Comparison of ENCODE assay signal across 15 mouse cellular contexts in the genomic region with DNA sequence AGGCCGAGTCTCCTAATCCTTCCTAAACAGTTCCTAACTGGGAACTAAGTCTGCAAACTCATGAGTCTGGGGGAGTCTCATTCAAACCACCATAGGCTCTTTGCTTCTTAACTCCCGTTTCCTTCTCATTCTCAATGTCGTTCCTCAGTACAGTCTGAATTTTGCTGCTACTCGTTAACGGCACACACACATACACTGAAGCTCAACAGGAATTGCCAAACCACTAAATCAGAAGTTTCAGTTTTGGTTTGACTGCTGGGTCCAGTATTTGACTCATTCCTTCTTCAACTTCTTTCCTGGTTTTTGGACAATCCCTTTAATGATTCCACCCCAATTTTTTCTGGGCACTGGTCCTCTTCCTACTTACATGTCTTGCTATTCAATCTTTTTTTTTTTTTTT.
"Had no signal": no experiment of that assay in that cellular context is flagged by ENCODE, and none has a peak within 500 bp of the region (broad histone marks: within the 10 kb centered on the region; RNA-seq: fewer than 3 reads in every experiment).

No protein-coding gene starts in this region.

- H3K27me3 ChIP-seq: midbrain, embryonic 13.5 days; midbrain, embryonic 15.5 days; neural tube, embryonic 12.5 days; stomach, embryonic 15.5 days had no signal

- ATAC-seq: liver, postnatal 0 days; midbrain, embryonic 13.5 days; midbrain, embryonic 15.5 days had no signal

- H3K36me3 ChIP-seq: neural tube, embryonic 12.5 days; stomach, embryonic 15.5 days had no signal

- H3K4me1 ChIP-seq: megakaryocyte, embryonic 14.5 days; midbrain, embryonic 13.5 days; midbrain, embryonic 15.5 days; neural tube, embryonic 12.5 days; stomach, embryonic 15.5 days had no signal

- H3K9me3 ChIP-seq: midbrain, embryonic 13.5 days; midbrain, embryonic 15.5 days; neural tube, embryonic 12.5 days; stomach, embryonic 15.5 days had no signal

- H3K9ac ChIP-seq: liver, postnatal 0 days; lung, embryonic 14.5 days; midbrain, embryonic 13.5 days; midbrain, embryonic 15.5 days; neural tube, embryonic 12.5 days; stomach, embryonic 15.5 days had no signal

- H3K4me2 ChIP-seq: lung, embryonic 14.5 days; midbrain, embryonic 11.5 days; midbrain, embryonic 13.5 days; midbrain, embryonic 15.5 days; neural tube, embryonic 12.5 days; stomach, embryonic 15.5 days had no signal

- H3K27ac ChIP-seq: midbrain, embryonic 13.5 days; midbrain, embryonic 15.5 days; neural tube, embryonic 12.5 days; stomach, embryonic 15.5 days; stomach, postnatal 0 days had no signal

- DNase-seq: liver, postnatal 0 days; lung, embryonic 14.5 days; lung, postnatal 10 days; lung, postnatal 4 days; right cerebral cortex, postnatal 14 days; thymus, adult 2 months; thymus, postnatal 25 days; thymus, postnatal 4 days had no signal

- H3K4me3 ChIP-seq: megakaryocyte, embryonic 14.5 days; midbrain, embryonic 13.5 days; midbrain, embryonic 15.5 days; neural tube, embryonic 12.5 days; stomach, embryonic 15.5 days had no signal
